Mouse (Mus musculus) myocyte (in vitro differentiated cells): ENCODE measurements around the gene Shroom1. TPM values are rescaled to one million over a fixed set of nuclear protein-coding genes. Genes with fewer than 3 reads are reported as not detected.

ENCODE experiments used
- H3K27me3 ChIP-seq: one replicate; pipeline ENCODE4 v1.6.1; 2011; ENCODE audit not compliant: control insufficient read depth, insufficient read depth, insufficient read length
- H3K36me3 ChIP-seq: one replicate; pipeline ENCODE4 v1.6.1; 2011; ENCODE audit not compliant: control insufficient read depth, insufficient read depth
- H3K4me2 ChIP-seq: one replicate; pipeline ENCODE4 v1.6.1; 2011; ENCODE audit warnings: low read depth, control low read depth
- H3K4me3 ChIP-seq: one replicate; pipeline ENCODE4 v1.5.1; 2011; ENCODE audit warnings: mild to moderate bottlenecking, control low read depth, moderate library complexity
- H3K79me2 ChIP-seq: one replicate; pipeline ENCODE4 v1.6.1; 2011; ENCODE audit not compliant: control insufficient read depth, insufficient read depth
- H3ac ChIP-seq: one replicate; pipeline ENCODE4 v1.6.1; 2011; ENCODE audit not compliant: control insufficient read depth, insufficient read length
- CEBPB ChIP-seq: IDR thresholded peaks from 2 replicates; pipeline ENCODE4 v1.6.1; 2011; ENCODE audit warnings: mild to moderate bottlenecking, moderate library complexity; ENCODE audit not compliant: poor library complexity, insufficient read depth, severe bottlenecking
- E2F4 ChIP-seq: IDR thresholded peaks from one replicate; pipeline ENCODE4 v1.6.1; 2011; ENCODE audit warnings: mild to moderate bottlenecking, control low read depth, moderate library complexity; ENCODE audit not compliant: insufficient read depth
- MAX ChIP-seq: IDR thresholded peaks from one replicate; pipeline ENCODE4 v1.6.1; 2011; ENCODE audit warnings: low read depth, mild to moderate bottlenecking, control low read depth
- MYOD1 ChIP-seq, 3 experiments: IDR thresholded peaks; one replicate each; pipeline ENCODE4 v1.6.1; 2011; ENCODE audit warnings: control low read depth in 2 of 3, low read depth in 2 of 3, mild to moderate bottlenecking in 2 of 3, moderate library complexity in 1 of 3; ENCODE audit not compliant: insufficient read length in 2 of 3, control insufficient read depth in 1 of 3
- MYOG ChIP-seq, 3 experiments: IDR thresholded peaks; one replicate each; pipeline ENCODE4 v1.6.1; 2011; ENCODE audit warnings: control low read depth in 2 of 3, low read depth in 2 of 3, mild to moderate bottlenecking in 2 of 3; ENCODE audit not compliant: insufficient read length in 2 of 3, control insufficient read depth in 1 of 3, insufficient read depth in 1 of 3
- POLR2A ChIP-seq: IDR thresholded peaks from one replicate; pipeline ENCODE4 v1.6.1; 2011; ENCODE audit warnings: low read depth, mild to moderate bottlenecking, control low read depth, moderate library complexity; ENCODE audit not compliant: insufficient read length
- POLR2AphosphoS2 ChIP-seq: IDR thresholded peaks from one replicate; pipeline ENCODE4 v1.6.1; 2011; ENCODE audit warnings: low read depth, control low read depth; ENCODE audit not compliant: insufficient read length
- REST ChIP-seq: IDR thresholded peaks from one replicate; pipeline ENCODE4 v1.6.1; 2011; ENCODE audit warnings: mild to moderate bottlenecking, control low read depth, moderate library complexity; ENCODE audit not compliant: insufficient read depth, insufficient read length
- SRF ChIP-seq: IDR thresholded peaks from one replicate; pipeline ENCODE4 v1.6.1; 2011; ENCODE audit warnings: low read depth; ENCODE audit not compliant: control insufficient read depth, insufficient read length
- TCF12 ChIP-seq: IDR thresholded peaks from one replicate; pipeline ENCODE4 v1.6.1; 2011; ENCODE audit warnings: mild to moderate bottlenecking, control low read depth; ENCODE audit not compliant: poor library complexity, insufficient read depth, severe bottlenecking
- TCF3 ChIP-seq: IDR thresholded peaks from one replicate; pipeline ENCODE4 v1.6.1; 2011; ENCODE audit warnings: low read depth, control low read depth; ENCODE audit not compliant: insufficient read length
- USF1 ChIP-seq: IDR thresholded peaks from one replicate; pipeline ENCODE4 v1.6.1; 2011; ENCODE audit warnings: low read depth, mild to moderate bottlenecking, control low read depth, moderate library complexity
- polyA plus RNA-seq: library from polyadenylated mRNA; unstranded; fragments of >200 nt; fragmentation: generic; extraction: Trizol; gene quantifications from one replicate; pipeline ENCODE4 v1.2.1, GENCODE M21; 2012; ENCODE audit warnings: missing spikeins

The Shroom1 gene
- polyA plus RNA-seq, 1 experiment: 0.88 TPM

GRCm38 (mm10) chr11:53429182-53429581 lies 27.8 kb upstream of the Shroom1 start:
- Histone ChIP-seq H3ac (peak overlapping the region; percentile 97), H3K36me3 (peaks cover 14% of the 10 kb centered on the region), H3K27me3 (no peaks in the 10 kb centered on the region), H3K4me2 (peak overlapping the region; percentile 99), H3K79me2 (peaks cover 19% of the 10 kb centered on the region), H3K4me3 (peak overlapping the region; percentile 86)
- TF ChIP-seq POLR2A (peak; percentile 9), MAX (no peak)

GRCm38 (mm10) chr11:53430300-53430669 lies 26.7 kb upstream of the Shroom1 start:
- Histone ChIP-seq H3K4me2 (peak overlapping the region; percentile 99), H3K4me3 (peak overlapping the region; percentile 86), H3K36me3 (peaks cover 14% of the 10 kb centered on the region), H3K79me2 (peaks cover 19% of the 10 kb centered on the region), H3K27me3 (no peaks in the 10 kb centered on the region), H3ac (peak overlapping the region; percentile 97)
- TF ChIP-seq USF1 (no peak), CEBPB (peak; percentile 88), TCF12 (no peak), POLR2A (no peak), REST (no peak), E2F4 (no peak)

GRCm38 (mm10) chr11:53430670-53431346 lies 26.2 kb upstream of the Shroom1 start, which contains the start of the genes Uqcrq and Gdf9:
Uqcrq (minus strand) TSS chr11:53430831.
Gdf9 (plus strand) TSS chr11:53431023.
- Histone ChIP-seq H3K27me3 (no peaks in the 10 kb centered on the region), H3K4me2 (peak within 1 kb of the TSS; percentile 99), H3K36me3 (peaks cover 14% of the 10 kb centered on the region), H3K4me3 (peak within 1 kb of the TSS; percentile 86), H3K79me2 (peaks cover 19% of the 10 kb centered on the region), H3ac (peak within 1 kb of the TSS; percentile 97)
- TF ChIP-seq POLR2AphosphoS2 (peak; percentile 82), POLR2A (peak; percentile 60), SRF (peak; percentile 12), USF1 (peak; percentile 70), MYOG (IDR thresholded peaks at IDR 0.05; ENCODE audit: control insufficient read depth in 1 of 3, insufficient read depth in 1 of 3, insufficient read length in 2 of 3, low read depth in 2 of 3) (no peak), CEBPB (no peak), MYOD1 (IDR thresholded peaks at IDR 0.05; ENCODE audit: control insufficient read depth in 1 of 3, insufficient read length in 2 of 3, low read depth in 2 of 3) (no peak)

GRCm38 (mm10) chr11:53431347-53432056 lies 25.5 kb upstream of the Shroom1 start:
- Histone ChIP-seq H3K4me3 (peak overlapping the region; percentile 86), H3K36me3 (peaks cover 14% of the 10 kb centered on the region)
- no peak for TF ChIP-seq POLR2AphosphoS2
- no peak for TF ChIP-seq REST
- no peak for TF ChIP-seq MYOD1 (IDR thresholded peaks at IDR 0.05; ENCODE audit: control insufficient read depth in 1 of 3, insufficient read length in 2 of 3, low read depth in 2 of 3)
- no peak for TF ChIP-seq CEBPB
- no peak for TF ChIP-seq POLR2A
- no peak for TF ChIP-seq TCF3
- no peak for TF ChIP-seq MYOG (IDR thresholded peaks at IDR 0.05; ENCODE audit: control insufficient read depth in 1 of 3, insufficient read depth in 1 of 3, insufficient read length in 2 of 3, low read depth in 2 of 3)
- TF ChIP-seq USF1: no peak
- TF ChIP-seq E2F4: no peak
- no peak for TF ChIP-seq TCF12
- TF ChIP-seq SRF: no peak
- no peak for TF ChIP-seq MAX

GRCm38 (mm10) chr11:53433057-53433456 lies 23.9 kb upstream of the Shroom1 start:
- H3K36me3 ChIP-seq: peaks cover 9% of the 10 kb centered on the region
- no peak for TF ChIP-seq POLR2AphosphoS2
- no peak overlapping the region for H3K4me3 ChIP-seq
- no peak overlapping the region for H3K4me2 ChIP-seq
- no peak overlapping the region for H3ac ChIP-seq
- H3K27me3 ChIP-seq: peaks cover 13% of the 10 kb centered on the region
- H3K79me2 ChIP-seq: peaks cover 19% of the 10 kb centered on the region

More at GRCm38 (mm10) chr11:53431347-53432056, 25.5 kb upstream of the Shroom1 start:
- Histone ChIP-seq H3K79me2 (peaks cover 19% of the 10 kb centered on the region), H3ac (peak overlapping the region; percentile 97), H3K27me3 (peaks cover 3% of the 10 kb centered on the region), H3K4me2 (peak overlapping the region; percentile 94)
